Mouse (Mus musculus) intestine, embryonic 14.5 days (tissue): ENCODE measurements around the gene Tle1. TPM values are rescaled to one million over a fixed set of nuclear protein-coding genes. Genes with fewer than 3 reads are reported as not detected.

Experiments used
- ATAC-seq: fragments of 200-750 bp; cut with Nextera tagmentation; replicated peaks from 2 replicates; pipeline ENCODE4 v1.8.0; 2017; ENCODE audit warnings: low read depth, moderate number of reproducible peaks, moderate TSS enrichment, moderate library complexity; ENCODE audit not compliant: low FRiP score, low TSS enrichment
- DNase-seq: peaks from one replicate; pipeline ENCODE4 v3.0.0-alpha.2; 2018; ENCODE audit warnings: low spot score
- H3K27ac ChIP-seq: fragments of 300-500 bp; sonication (generic); 2 replicates; pipeline ENCODE4 v1.5.1; 2014; ENCODE audit warnings: low read depth, mild to moderate bottlenecking, control low read depth
- H3K27me3 ChIP-seq: fragments of 300-500 bp; sonication (generic); replicated peaks from 2 replicates; pipeline ENCODE4 v1.6.1; 2014; ENCODE audit warnings: low read length, control low read depth; ENCODE audit not compliant: control insufficient read depth, insufficient read depth
- H3K36me3 ChIP-seq: fragments of 300-500 bp; sonication (generic); 2 replicates; pipeline ENCODE4 v1.6.1; 2014; ENCODE audit warnings: low read length, control low read depth; ENCODE audit not compliant: control insufficient read depth, insufficient read depth
- H3K4me1 ChIP-seq: fragments of 300-500 bp; sonication (generic); replicated peaks from 2 replicates; pipeline ENCODE4 v1.6.1; 2014; ENCODE audit warnings: low read length, control low read depth, mixed read lengths; ENCODE audit not compliant: control insufficient read depth, insufficient read depth
- H3K4me2 ChIP-seq: fragments of 300-500 bp; sonication (generic); 2 replicates; pipeline ENCODE4 v1.6.1; 2014; ENCODE audit warnings: low read length
- H3K4me3 ChIP-seq: fragments of 300-500 bp; sonication (generic); 2 replicates; pipeline ENCODE4 v1.5.1; 2014; ENCODE audit warnings: low read depth, low read length, control low read depth, mixed read lengths
- H3K9ac ChIP-seq: fragments of 300-500 bp; sonication (generic); 2 replicates; pipeline ENCODE4 v1.6.1; 2014; ENCODE audit warnings: mild to moderate bottlenecking, low read length
- H3K9me3 ChIP-seq: fragments of 300-500 bp; sonication (generic); 2 replicates; pipeline ENCODE4 v1.6.1; 2016; ENCODE audit warnings: low read length, control low read depth; ENCODE audit not compliant: control insufficient read depth
- whole genome bisulfite sequencing: fragments of 180-500 bp; shearing (Covaris S2); extraction: QIAGEN DNeasy Blood & Tissue Kit; methylation state at CpG from one replicate; pipeline ENCODE4 v1.1.7; 2014; 5-methylcytosine and 5-hydroxymethylcytosine counted together
- polyA plus RNA-seq: library from polyadenylated mRNA; unstranded; fragments of >200 nt; fragmentation: Nextera tagmentation; extraction: Ambion mirVana; gene quantifications from 2 replicates; pipeline ENCODE4 v1.2.1, GENCODE M21; 2014

Gene Tle1
- 24.9 and 25.5 TPM in 2 replicates for polyA plus RNA-seq

GRCm38 (mm10) chr4:72200559-72201409 lies at the start of gene Tle1:
Gene Tle1 (minus strand): TSS chr4:72200919.
- no peaks in the 10 kb centered on the region for H3K36me3 ChIP-seq
- peak within 1 kb of the TSS; percentile 93 for H3K27ac ChIP-seq
- WGBS: under 1% methylated on average over 103 of the region's 107 CpGs
- no peaks in the 10 kb centered on the region; the same call in 1 of the 2 replicates for H3K27me3 ChIP-seq
- H3K4me2 ChIP-seq: peak within 1 kb of the TSS; percentile 77
- H3K9me3 ChIP-seq: no peaks in the 10 kb centered on the region
- peak within 1 kb of the TSS; percentile 75 for H3K9ac ChIP-seq
- ATAC-seq (peak; percentile 97), DNase-seq (peak; percentile 97)
- peaks cover 15% of the 10 kb centered on the region for H3K4me1 ChIP-seq
- peak within 1 kb of the TSS; percentile 85 for H3K4me3 ChIP-seq

- ATAC-seq (no peak), DNase-seq (no peak)
- Histone ChIP-seq H3K9me3 (no peaks in the 10 kb centered on the region), H3K36me3 (no peaks in the 10 kb centered on the region), H3K27ac (no peak overlapping the region), H3K4me1 (no peaks in the 10 kb centered on the region), H3K9ac (no peak overlapping the region), H3K4me3 (no peak overlapping the region), H3K4me2 (no peak overlapping the region), H3K27me3 (no peaks in the 10 kb centered on the region)
- 45% methylated on average over 4 of the region's 4 CpGs for WGBS
These were observed 33.0 kb upstream of the Tle1 start for GRCm38 (mm10) chr4:72233584-72234219.

GRCm38 (mm10) chr4:72232206-72232605 lies 31.5 kb upstream of the Tle1 start:
- no peaks in the 10 kb centered on the region for H3K27me3 ChIP-seq
- no peak for ATAC-seq
- no peaks in the 10 kb centered on the region for H3K4me1 ChIP-seq
- H3K36me3 ChIP-seq: no peaks in the 10 kb centered on the region
- H3K27ac ChIP-seq: no peak overlapping the region
- no peaks in the 10 kb centered on the region for H3K9me3 ChIP-seq
- H3K4me3 ChIP-seq: no peak overlapping the region
- 78% methylated on average over 3 of the region's 3 CpGs for WGBS
- no peak overlapping the region for H3K9ac ChIP-seq
- H3K4me2 ChIP-seq: no peak overlapping the region
- DNase-seq: no peak

GRCm38 (mm10) chr4:72230832-72231231 lies 30.1 kb upstream of the Tle1 start:
- no peak overlapping the region for H3K27ac ChIP-seq
- H3K36me3 ChIP-seq: no peaks in the 10 kb centered on the region
- no peak overlapping the region for H3K9ac ChIP-seq
- DNase-seq: no peak
- H3K27me3 ChIP-seq: no peaks in the 10 kb centered on the region
- H3K9me3 ChIP-seq: no peaks in the 10 kb centered on the region
- no peaks in the 10 kb centered on the region for H3K4me1 ChIP-seq
- H3K4me3 ChIP-seq: no peak overlapping the region
- no peak for ATAC-seq
- no peak overlapping the region for H3K4me2 ChIP-seq

GRCm38 (mm10) chr4:72221629-72222028 lies 20.9 kb upstream of the Tle1 start:
- Histone ChIP-seq H3K27me3 (no peaks in the 10 kb centered on the region), H3K36me3 (no peaks in the 10 kb centered on the region), H3K27ac (no peak overlapping the region), H3K4me1 (no peaks in the 10 kb centered on the region), H3K4me3 (no peak overlapping the region), H3K9ac (no peak overlapping the region), H3K9me3 (no peaks in the 10 kb centered on the region), H3K4me2 (no peak overlapping the region)
- no peak for DNase-seq
- WGBS: 75% methylated on average over 3 of the region's 3 CpGs
- no peak for ATAC-seq

- H3K36me3 ChIP-seq: no peaks in the 10 kb centered on the region
- DNase-seq: no peak
- H3K27ac ChIP-seq: no peak overlapping the region
- peak overlapping the region; percentile 23; the same call in 1 of the 2 replicates for H3K4me2 ChIP-seq
- H3K4me3 ChIP-seq: no peak overlapping the region
- H3K27me3 ChIP-seq: no peaks in the 10 kb centered on the region; the same call in 1 of the 2 replicates
- H3K4me1 ChIP-seq: no peaks in the 10 kb centered on the region; the same call in 1 of the 2 replicates
- H3K9ac ChIP-seq: no peak overlapping the region
- H3K9me3 ChIP-seq: no peaks in the 10 kb centered on the region
- 41% methylated on average over 6 of the region's 6 CpGs for WGBS
- ATAC-seq: no peak
These were observed 3.8 kb upstream of the Tle1 start for GRCm38 (mm10) chr4:72204420-72205045.

- peak overlapping the region; percentile 85 for H3K4me3 ChIP-seq
- peak overlapping the region; percentile 37 for H3K9ac ChIP-seq
- peak overlapping the region; percentile 80 for H3K27ac ChIP-seq
- no peaks in the 10 kb centered on the region for H3K9me3 ChIP-seq
- WGBS: under 1% methylated on average over 24 of the region's 24 CpGs
- H3K4me1 ChIP-seq: peaks cover 8% of the 10 kb centered on the region; the same call in 1 of the 2 replicates
- DNase-seq (peak; percentile 87), ATAC-seq (peak; percentile 2; the same call in 1 of the 2 replicates)
- H3K27me3 ChIP-seq: no peaks in the 10 kb centered on the region; the same call in 1 of the 2 replicates
- peak overlapping the region; percentile 61 for H3K4me2 ChIP-seq
- no peaks in the 10 kb centered on the region for H3K36me3 ChIP-seq
These were observed 837 bp upstream of the Tle1 start for GRCm38 (mm10) chr4:72201521-72201991.
